Mouse (Mus musculus) fat pad, adult 2 months (tissue): ENCODE results near the gene Taar3.

Source experiments
- DNase-seq: peaks from one replicate; pipeline ENCODE4 v3.0.0-alpha.2; 2011; ENCODE audit warnings: low read depth, low spot score; ENCODE audit errors: extremely low read depth

The Taar3 gene

DNA sequence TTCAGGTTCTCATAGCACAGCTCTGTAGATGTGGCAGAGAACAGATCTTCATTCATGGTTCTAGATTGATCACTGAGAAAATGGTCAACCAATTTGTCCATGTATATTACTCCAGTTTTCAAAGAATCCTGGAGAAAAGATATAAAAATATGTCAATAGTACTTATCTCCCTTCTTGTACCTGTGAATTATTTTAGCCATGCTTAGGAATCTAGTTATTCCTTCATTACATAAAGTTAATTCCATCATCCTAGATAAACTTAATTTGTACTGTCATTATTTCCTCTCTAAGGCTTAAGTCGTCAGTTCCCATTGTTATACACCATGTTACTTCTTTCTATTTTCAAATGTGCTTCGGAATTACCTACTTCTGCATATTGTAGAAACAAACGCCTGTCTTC lies 44.0 kb downstream of the Taar3 start, which contains the start of gene Taar7a:
Taar7a (minus strand) TSS at position 101 of the 400 bp plus-strand sequence.
- no peak for DNase-seq

- no peak for DNase-seq
These were observed 50.3 kb downstream of the Taar3 start, which contains the start of gene Taar7b for GRCm38 (mm10) chr10:23999639-24000038. TSS of gene Taar7b (plus strand) at chr10:23999939.
